Mouse (Mus musculus) neural tube, embryonic 11.5 days (tissue): Measurements from ENCODE around the gene Nfkb2. TPM values are rescaled to one million over a fixed set of nuclear protein-coding genes. Genes with fewer than 3 reads are reported as not detected.

Experiments
- ATAC-seq: fragments of 200-750 bp; cut with Nextera tagmentation; 2 replicates; pipeline ENCODE4 v1.8.0; 2017; ENCODE audit warnings: moderate number of reproducible peaks, mild to moderate bottlenecking, moderate TSS enrichment, moderate library complexity; ENCODE audit not compliant: insufficient read depth, low FRiP score, low TSS enrichment
- DNase-seq: peaks from one replicate; pipeline ENCODE4 v3.0.0-alpha.2; 2015; ENCODE audit warnings: low spot score
- H3K27ac ChIP-seq: fragments of 300-500 bp; sonication (generic); 2 replicates; pipeline ENCODE4 v1.5.1; 2014; ENCODE audit warnings: low read depth, mild to moderate bottlenecking, low read length
- H3K27me3 ChIP-seq: fragments of 300-500 bp; sonication (generic); 2 replicates; pipeline ENCODE4 v1.6.1; 2014; ENCODE audit warnings: mild to moderate bottlenecking, low read length, mixed read lengths; ENCODE audit not compliant: control insufficient read depth, insufficient read depth
- H3K36me3 ChIP-seq: fragments of 300-500 bp; sonication (generic); 2 replicates; pipeline ENCODE4 v1.6.1; 2014; ENCODE audit warnings: mild to moderate bottlenecking, low read length, moderate library complexity, mixed read lengths; ENCODE audit not compliant: control insufficient read depth, insufficient read depth
- H3K4me1 ChIP-seq: fragments of 300-500 bp; sonication (generic); 2 replicates; pipeline ENCODE4 v1.6.1; 2014; ENCODE audit warnings: low read length, mixed read lengths; ENCODE audit not compliant: control insufficient read depth, insufficient read depth
- H3K4me2 ChIP-seq: fragments of 300-500 bp; sonication (generic); 2 replicates; pipeline ENCODE4 v1.6.1; 2014; ENCODE audit warnings: low read depth, mild to moderate bottlenecking, moderate library complexity
- H3K4me3 ChIP-seq: fragments of 300-500 bp; sonication (generic); 2 replicates; pipeline ENCODE4 v1.5.1; 2014; ENCODE audit warnings: low read depth, low read length
- H3K9ac ChIP-seq: fragments of 300-500 bp; sonication (generic); 2 replicates; pipeline ENCODE4 v1.6.1; 2014; ENCODE audit warnings: mild to moderate bottlenecking, low read length
- H3K9me3 ChIP-seq: fragments of 300-500 bp; sonication (generic); 2 replicates; pipeline ENCODE4 v1.6.1; 2016; ENCODE audit warnings: low read length; ENCODE audit not compliant: control insufficient read depth
- WGBS: fragments of 180-500 bp; shearing (Covaris S2); extraction: QIAGEN DNeasy Blood & Tissue Kit; methylation state at CpG from one replicate; pipeline ENCODE4 v1.1.7; 2014; 5-methylcytosine and 5-hydroxymethylcytosine counted together
- polyA plus RNA-seq: library from polyadenylated mRNA; unstranded; fragments of >200 nt; fragmentation: Nextera tagmentation; extraction: Ambion mirVana; gene quantifications from 2 replicates; pipeline ENCODE4 v1.2.1, GENCODE M21; 2014

Gene Nfkb2
- polyA plus RNA-seq, 1 experiment from 2014 or later, result 4.1 TPM

DNA sequence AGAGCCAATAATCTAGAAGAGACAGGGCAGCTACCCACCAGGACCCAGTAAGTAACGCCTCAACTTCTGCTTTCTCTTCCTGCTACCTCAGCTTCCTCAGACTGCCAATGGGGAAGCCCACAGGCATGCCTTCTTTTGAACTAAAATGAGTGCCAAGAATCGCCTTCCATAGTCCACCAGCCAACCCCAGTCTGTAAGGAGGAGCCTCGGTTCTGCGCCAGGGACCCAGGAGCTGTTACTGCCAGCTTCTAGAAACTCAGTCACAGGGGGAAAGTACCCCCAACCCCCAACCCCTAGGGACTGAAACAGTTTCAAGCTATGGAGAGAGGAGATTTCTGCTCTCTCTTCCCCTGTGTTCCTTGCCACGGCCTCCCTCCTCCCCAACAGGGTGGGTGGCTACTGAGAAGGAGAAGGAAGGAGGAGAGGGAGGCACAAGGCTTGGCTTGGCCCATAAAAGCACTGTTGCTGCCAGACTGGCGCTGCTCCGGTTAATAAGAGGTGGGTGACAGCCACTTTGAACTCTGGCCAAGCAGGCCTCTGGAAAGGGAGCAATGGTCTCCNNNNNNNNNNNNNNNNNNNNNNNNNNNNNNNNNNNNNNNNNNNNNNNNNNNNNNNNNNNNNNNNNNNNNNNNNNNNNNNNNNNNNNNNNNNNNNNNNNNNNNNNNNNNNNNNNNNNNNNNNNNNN is 35.3 kb downstream of the Nfkb2 start:
- ATAC-seq, result no peak
- Histone ChIP-seq H3K27me3 (no peaks in the 10 kb centered on the region), H3K9ac (0 out of 2 replicates have a peak overlapping the region, but pooled peaks have one; percentile 4), H3K9me3 (no peaks in the 10 kb centered on the region; the same call in 1 of the 2 replicates), H3K36me3 (no peaks in the 10 kb centered on the region), H3K4me1 (peaks cover 7% of the 10 kb centered on the region), H3K4me3 (no peak overlapping the region), H3K27ac (no peak overlapping the region), H3K4me2 (no peak overlapping the region)
- 84% methylated on average over 7 of the region's 7 CpGs for WGBS
- no peak for DNase-seq

DNA sequence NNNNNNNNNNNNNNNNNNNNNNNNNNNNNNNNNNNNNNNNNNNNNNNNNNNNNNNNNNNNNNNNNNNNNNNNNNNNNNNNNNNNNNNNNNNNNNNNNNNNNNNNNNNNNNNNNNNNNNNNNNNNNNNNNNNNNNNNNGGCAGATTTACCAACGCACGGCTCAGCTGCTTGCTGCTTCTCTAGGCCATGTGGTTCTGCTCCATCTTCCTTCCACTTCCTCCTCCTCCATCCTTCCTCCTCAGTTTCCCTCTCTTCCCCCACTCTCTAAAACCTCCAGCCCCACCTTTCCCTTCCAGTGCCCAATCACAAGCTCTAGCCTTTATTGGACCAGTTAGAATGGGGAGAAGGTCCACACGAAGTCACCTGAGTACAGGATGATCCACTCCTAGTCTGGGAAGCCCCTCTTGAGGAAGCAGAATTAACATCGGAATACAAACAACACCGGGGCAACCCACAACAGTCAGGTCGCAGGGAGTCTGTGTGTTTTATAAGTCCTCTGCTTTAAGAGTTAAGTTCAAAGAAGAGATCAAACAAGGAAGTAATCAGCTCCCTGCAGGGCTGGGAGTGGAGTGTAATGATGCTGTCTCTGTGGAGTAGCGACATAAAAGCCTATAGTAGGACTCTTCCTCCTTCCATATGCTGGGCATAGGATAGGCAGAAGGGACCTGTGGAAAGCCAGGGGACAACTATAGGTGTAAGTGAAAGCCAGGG is 40.7 kb downstream of the Nfkb2 start:
- H3K36me3 ChIP-seq, result no peaks in the 10 kb centered on the region
- peaks cover 4% of the 10 kb centered on the region for H3K4me1 ChIP-seq
- ATAC-seq (no peak), DNase-seq (no peak)
- WGBS, result 18% methylated on average over 7 of the region's 7 CpGs
- H3K27me3 ChIP-seq, result peaks cover 7% of the 10 kb centered on the region
- H3K9me3 ChIP-seq, result no peaks in the 10 kb centered on the region; the same call in 1 of the 2 replicates
- no peak overlapping the region for H3K27ac ChIP-seq
- no peak overlapping the region for H3K4me2 ChIP-seq
- no peak overlapping the region for H3K4me3 ChIP-seq
- H3K9ac ChIP-seq, result no peak overlapping the region

DNA sequence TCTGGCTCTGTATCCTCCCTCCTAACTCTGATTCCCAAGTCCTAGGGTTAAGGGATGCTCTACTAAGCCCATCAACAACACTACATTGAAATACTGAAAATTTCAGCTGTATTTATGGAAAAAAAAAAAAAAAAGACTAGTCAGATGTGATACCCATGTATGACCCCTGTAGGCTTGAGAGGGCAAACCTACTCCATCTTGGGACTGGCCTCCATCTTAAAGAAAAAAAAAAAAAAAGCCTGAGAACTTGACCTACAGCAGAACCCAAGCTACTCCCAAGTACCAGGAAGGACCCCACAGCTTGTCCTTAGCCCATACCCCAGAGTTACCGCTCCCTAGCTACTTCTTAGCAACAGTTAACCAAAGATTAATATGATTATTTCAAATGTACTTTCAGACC is 43.0 kb downstream of the Nfkb2 start:
- no peak overlapping the region for H3K4me3 ChIP-seq
- ATAC-seq (no peak), DNase-seq (no peak)
- no peaks in the 10 kb centered on the region; the same call in 1 of the 2 replicates for H3K9me3 ChIP-seq
- H3K9ac ChIP-seq, result no peak overlapping the region
- H3K4me2 ChIP-seq, result no peak overlapping the region
- peaks cover 11% of the 10 kb centered on the region for H3K27me3 ChIP-seq
- H3K36me3 ChIP-seq, result no peaks in the 10 kb centered on the region
- H3K27ac ChIP-seq, result no peak overlapping the region
- WGBS, result 93% methylated on average over 1 of the region's 1 CpGs
- peaks cover 4% of the 10 kb centered on the region for H3K4me1 ChIP-seq

DNA sequence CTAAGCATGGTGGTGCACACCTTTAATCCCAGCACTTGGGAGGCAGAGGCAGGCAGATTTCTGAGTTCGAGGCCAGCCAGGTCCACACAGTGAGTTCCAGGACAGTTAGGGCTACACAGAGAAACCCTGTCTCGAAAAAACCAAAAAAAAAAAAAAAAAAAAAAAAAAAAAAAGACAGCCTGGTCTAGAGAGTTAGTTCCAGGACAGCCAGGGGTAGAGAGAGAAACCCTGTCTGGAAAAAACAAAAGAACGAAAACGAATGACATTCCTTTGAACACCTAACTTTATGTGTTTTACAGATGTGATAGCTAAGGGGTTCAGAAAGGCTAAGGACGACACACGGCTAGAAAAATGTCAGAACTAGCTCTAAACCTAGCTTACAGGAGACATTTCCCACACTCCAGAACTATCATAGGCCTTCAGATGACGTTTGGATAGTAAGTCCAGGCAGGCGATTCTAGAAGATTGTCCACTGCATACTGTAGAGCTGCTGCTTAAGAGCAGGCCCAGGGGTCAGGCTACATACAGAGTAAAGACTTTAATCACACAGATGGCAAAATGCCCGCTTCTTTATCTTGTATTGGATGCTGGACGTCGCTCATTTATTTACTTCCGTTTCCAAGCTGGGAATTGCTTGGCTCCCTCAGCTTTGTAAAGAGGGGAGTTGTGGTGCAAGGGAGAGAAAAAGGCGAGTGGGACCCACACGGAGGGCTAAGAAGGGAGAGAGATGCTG is 44.0 kb downstream of the Nfkb2 start:
- Histone ChIP-seq H3K36me3 (no peaks in the 10 kb centered on the region), H3K27ac (peak overlapping the region; percentile 54; the same call in 1 of the 2 replicates), H3K4me3 (peak overlapping the region; percentile 48), H3K9me3 (no peaks in the 10 kb centered on the region; the same call in 1 of the 2 replicates), H3K27me3 (peaks cover 11% of the 10 kb centered on the region), H3K9ac (peak overlapping the region; percentile 61), H3K4me2 (peak overlapping the region; percentile 73), H3K4me1 (peaks cover 4% of the 10 kb centered on the region)
- WGBS, result 33% methylated on average over 14 of the region's 14 CpGs
- ATAC-seq, result no peak
- DNase-seq, result peak; percentile 22

DNA sequence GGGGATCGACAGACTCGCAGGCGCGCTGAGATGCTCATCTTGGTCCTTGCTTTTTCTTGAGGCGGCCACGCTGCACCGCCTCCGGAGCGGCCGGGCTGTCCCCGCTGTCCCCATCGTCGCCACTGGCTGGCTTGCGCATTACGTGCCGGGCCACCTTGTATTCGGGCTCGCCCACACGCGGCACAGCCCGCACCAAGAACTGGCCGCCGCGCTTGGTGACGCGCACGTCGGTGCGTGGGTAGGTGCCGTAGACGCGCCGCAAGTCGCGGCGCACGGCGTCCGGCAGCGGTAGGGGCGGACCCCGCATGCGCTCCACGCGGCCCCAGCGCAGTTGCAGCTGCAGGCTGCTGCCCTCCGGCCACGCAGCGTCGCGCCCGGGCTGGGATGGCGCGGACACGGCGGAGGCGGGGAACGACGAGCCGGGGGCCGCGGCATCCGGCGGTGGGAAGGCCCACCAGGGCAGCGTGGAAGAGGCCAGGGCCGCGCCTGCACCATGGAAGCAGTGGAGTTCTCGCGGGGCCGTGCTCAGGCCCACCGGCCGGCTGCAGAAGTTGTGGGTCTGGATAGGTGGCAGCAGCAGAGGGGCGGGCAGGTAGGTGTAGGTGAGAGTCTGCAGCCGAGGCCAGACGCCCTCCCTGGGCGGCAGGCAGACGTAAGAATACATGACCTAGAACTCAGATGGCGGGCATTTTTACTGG is 44.8 kb downstream of the Nfkb2 start:
- Histone ChIP-seq H3K4me3 (peak overlapping the region; percentile 48), H3K27ac (peak overlapping the region; percentile 54), H3K4me2 (peak overlapping the region; percentile 73), H3K9me3 (no peaks in the 10 kb centered on the region; the same call in 1 of the 2 replicates), H3K9ac (peak overlapping the region; percentile 61), H3K4me1 (peaks cover 4% of the 10 kb centered on the region), H3K27me3 (peaks cover 11% of the 10 kb centered on the region), H3K36me3 (no peaks in the 10 kb centered on the region)
- peak; percentile 87 for DNase-seq
- peak; percentile 77 for ATAC-seq
- WGBS, result 1% methylated on average over 77 of the region's 78 CpGs

DNA sequence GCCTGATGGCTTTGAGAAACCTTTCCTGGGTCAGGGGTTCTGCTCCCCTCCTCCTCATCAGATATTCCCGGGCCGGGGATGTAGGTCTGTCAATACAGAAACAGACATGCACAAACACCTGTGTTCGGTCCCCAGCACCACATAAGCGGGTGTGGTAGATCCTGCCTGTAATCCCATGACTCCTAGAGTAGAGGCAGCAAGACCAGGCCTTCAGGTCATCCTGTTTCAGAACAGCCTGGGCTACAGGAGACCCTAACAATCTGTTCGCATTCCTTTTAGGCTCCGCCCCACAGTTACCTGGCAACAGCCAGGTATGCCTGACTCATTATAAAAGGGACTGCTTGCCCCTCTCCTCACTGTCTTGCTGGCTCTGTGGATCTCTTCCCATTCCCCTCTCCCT is 45.4 kb downstream of the Nfkb2 start:
- 27% methylated on average over 6 of the region's 6 CpGs for WGBS
- Histone ChIP-seq H3K27ac (no peak overlapping the region), H3K36me3 (no peaks in the 10 kb centered on the region), H3K27me3 (peaks cover 11% of the 10 kb centered on the region), H3K4me1 (peaks cover 4% of the 10 kb centered on the region), H3K4me2 (peak overlapping the region; percentile 73), H3K9ac (peak overlapping the region; percentile 61), H3K9me3 (no peaks in the 10 kb centered on the region), H3K4me3 (peak overlapping the region; percentile 48)
- DNase-seq, result no peak
- ATAC-seq, result no peak

DNA sequence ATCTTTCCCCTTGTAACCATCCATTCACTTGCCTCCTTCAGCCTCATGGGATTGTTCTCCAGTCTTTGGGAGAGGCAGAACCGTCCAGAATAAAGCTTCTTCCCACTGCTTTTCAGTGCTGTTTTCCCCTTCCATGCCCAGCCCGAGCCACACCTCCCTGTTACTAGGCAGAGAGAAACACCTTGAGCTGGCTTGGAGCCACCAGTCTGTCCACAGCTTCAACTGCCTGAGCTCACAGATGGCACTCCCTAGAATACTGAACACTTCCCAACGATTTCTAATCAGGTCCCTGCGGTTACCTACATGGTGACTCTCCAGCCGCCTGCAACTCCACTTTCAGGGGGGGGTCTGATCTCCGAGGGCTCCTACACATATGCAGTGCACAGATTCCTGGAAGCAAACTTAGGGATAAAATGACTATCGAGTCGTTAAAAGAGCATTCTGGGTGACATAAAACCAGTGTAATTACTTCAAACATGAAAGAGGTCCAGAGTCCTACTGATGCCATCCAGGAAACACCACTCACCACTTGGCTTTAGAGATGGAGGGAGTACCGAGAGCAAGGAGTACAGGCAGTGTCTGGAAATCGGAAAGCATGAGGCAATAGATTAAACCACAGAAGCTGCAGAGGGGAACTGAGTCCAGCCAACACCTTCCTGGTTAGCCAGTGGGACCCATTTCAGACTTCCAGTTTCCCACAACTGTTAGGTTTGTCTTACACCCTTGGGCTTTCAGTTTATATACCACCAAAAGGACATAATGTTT is 46.2 kb downstream of the Nfkb2 start, which contains the start of gene 2310034G01Rik:
2310034G01Rik (minus strand) TSS at position 135 of the 765 bp plus-strand sequence.
- Histone ChIP-seq H3K4me2 (peak within 1 kb of the TSS; percentile 73), H3K36me3 (no peaks in the 10 kb centered on the region), H3K27ac (0 out of 2 replicates have a peak within 1 kb of the TSS, but pooled peaks have one; percentile 54), H3K4me1 (peaks cover 4% of the 10 kb centered on the region), H3K9ac (peak within 1 kb of the TSS; percentile 61), H3K9me3 (no peaks in the 10 kb centered on the region), H3K4me3 (peak within 1 kb of the TSS; percentile 48), H3K27me3 (peaks cover 11% of the 10 kb centered on the region)
- WGBS, result 64% methylated on average over 10 of the region's 10 CpGs
- ATAC-seq, result no peak
- DNase-seq, result no peak
